Mouse (Mus musculus) induced T-regulatory cell, adult 2 months (primary cell): ENCODE measurements around the gene Calhm3.
"Not testable (repeated sequence)": the region's sequence is repeated elsewhere in the genome, so short reads cannot be mapped to it uniquely, and the experiment has no call there.

Experiments used
- DNase-seq: peaks from one replicate; pipeline ENCODE4 v3.0.0-alpha.2; 2012; ENCODE audit warnings: low read depth

Calhm3 gene

DNA sequence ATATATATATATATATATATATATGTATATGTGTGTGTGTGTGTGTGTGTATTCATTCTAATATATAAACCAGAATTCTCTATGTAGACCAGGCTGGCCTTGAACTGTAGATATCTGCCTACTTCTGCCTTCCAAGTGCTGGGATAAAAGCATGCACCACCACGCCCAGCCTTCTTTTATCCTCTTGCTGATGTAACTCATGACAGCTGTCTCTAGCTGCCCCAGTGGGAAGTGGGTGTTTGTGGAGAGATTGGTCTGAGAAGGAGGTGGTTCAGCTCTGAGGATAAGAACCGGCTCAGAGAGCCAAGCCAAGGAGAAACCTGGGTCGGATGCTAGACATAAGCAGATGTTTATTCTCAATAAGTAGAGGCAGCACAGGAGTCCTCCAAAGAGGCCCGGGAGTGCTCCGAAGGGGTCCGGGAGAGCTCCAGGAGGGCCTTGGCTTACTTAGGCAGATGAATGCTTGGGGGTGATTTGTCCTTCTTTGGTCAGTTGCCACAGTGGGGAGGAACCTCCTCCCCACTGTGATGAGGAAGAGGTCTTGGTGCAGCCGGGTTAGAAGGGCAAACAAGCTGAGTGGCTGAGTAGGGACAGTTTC is 10.2 kb upstream of the Calhm3 start:
- DNase-seq = no peak

DNA sequence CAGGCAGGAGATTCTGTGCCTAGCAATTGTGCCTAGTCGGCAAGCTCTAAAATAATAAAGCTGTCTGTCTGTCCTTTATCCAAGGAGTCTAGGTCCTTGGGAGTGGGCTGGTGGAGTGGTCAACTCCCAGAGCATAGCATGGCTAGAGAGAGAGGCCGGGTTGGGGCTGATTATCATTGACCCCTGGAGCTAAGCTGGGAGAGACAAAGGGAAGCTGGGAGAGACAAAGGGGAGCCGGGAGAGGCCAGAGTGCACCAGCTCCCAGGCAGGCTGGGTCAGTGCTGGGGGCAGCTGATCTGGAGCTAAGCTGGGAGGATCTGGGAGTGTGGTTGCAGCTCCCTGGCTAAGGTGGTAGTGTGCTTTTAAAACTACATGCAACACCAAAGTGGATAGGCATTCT is 9.2 kb upstream of the Calhm3 start:
- DNase-seq = no peak

DNA sequence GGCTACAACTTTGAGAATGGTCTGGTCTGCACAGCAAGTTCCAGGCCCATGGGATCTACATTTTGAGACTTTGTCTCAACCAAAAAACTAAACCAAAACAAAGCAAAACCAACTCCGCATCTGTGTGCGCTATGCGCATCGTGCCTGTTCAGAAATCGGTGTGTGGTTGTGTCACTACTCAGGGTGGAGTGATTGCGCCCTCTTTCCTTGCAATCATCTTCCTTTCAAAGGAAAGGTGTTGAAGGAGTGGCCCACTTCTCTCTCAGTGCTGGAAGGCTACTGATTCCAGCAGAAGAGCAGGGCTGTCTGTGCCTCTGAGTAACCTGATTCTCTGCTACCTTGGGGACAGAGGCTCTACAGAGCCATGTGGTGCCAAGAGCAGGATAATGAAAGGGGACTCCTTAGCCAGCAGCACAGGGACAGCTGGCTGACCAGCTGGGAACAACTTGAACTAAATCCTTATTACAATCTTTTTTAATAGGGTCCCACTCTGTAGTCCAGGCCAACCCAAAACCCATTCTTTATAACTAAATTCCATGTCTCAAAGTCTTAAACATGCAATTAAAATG is 5.7 kb upstream of the Calhm3 start:
- DNase-seq = no peak

DNA sequence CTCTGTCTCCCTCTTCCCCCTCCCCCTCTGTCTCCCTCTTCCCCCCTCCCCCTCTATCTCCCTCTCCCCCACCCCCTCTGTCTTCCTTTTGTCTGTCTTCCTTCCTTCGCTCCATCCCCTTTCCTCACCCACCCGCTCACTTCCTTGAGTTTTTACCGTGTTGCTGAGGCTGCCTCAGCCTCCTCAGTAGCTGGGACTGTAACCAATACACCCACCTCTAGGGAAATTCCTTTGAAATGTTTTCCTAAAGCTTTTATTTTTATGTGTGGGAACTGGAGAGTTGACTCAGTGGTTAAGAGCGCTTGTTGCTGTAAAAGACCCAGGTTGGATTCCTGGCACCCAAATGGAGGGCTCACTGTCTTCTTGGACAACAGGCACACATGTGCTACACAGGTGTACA is 4.1 kb upstream of the Calhm3 start:
- no peak for DNase-seq

DNA sequence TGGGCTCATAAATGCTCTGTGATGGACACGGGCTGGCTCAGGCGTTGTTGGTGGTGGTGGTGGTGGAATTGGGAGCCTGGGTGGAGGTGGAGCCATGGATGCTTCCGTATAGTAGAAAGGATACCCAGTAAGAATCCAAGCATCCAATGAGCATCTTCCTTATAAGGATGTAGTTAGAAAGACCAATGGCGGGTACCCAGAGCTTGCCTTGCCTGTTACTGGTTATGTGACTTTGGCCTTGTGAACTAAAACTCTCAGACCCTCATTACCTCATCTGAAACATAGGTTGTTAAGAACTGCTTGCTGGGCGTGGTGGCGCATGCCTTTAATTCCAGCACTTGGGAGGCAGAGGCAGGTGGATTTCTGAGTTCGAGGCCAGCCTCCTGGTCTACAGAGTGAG is 3.8 kb downstream of the Calhm3 start:
- DNase-seq = no peak

DNA sequence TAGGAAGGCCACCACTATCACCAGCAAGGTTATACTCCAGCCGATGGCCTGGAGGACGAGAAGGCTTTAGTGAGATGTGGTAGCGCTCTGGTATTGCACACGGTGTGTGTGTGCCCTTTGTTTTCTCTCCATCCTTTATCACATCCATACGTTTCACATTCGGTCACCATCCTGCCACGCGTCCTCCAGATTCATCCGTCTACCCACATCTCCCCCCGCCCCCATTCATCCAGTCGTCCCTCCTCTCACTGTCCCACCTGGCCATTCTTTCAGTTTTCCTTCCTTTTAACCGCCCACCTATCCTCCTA is 5.5 kb downstream of the Calhm3 start:
- DNase-seq = no peak

DNA sequence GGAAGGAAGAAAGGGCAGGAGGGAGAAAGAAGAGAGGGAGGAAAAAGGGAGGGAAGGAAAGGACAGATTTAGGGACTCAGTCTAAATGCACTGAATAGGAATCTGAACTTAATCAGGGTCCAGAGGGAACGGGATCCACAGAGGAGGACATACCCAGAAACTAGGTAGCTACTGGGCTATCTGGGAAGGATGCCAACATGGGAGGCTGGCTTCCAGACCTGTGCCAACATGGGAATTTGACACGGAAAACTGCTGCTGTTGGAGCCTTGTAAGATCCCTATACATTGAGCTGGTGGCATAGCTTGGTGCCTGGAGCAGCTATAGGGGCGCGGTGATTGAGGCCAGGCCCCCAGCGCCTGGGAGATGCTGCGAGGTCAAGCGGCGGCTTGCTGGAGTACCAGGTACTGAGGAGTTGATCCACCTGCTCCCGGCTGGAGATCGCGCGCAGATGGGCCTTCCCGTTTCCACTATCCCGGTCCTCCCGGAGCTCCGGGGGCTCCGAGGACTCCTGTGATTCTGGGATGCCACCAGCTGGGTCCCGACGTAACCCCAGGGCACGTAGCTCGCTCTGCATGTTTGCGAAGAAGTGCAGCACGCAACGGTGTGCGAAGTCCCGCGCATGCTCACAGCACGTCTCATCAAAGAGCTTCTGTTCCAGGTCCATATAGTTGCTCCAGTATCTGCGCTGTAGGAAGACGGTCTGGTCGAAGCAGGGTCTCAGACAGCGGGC is 6.1 kb downstream of the Calhm3 start:
- no peak for DNase-seq

DNA sequence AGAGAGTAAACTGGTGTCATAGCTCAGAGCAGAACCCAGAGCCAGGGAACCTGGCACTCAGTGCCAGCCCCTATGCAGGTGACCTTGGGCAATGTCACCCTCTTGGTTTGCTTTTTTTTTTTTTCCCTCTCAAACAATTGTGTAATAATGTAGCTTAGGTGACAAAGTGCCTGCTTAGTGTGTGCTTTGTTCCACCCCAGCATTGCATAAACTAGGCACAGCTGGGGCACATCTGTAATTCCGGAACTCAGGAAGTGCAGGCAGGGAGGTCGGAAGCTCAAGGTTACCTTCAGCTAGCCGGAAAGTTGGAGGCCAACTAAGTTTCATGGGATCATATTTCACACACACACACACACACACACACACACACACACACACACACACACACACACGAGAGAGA is 7.7 kb downstream of the Calhm3 start:
- no peak for DNase-seq

DNA sequence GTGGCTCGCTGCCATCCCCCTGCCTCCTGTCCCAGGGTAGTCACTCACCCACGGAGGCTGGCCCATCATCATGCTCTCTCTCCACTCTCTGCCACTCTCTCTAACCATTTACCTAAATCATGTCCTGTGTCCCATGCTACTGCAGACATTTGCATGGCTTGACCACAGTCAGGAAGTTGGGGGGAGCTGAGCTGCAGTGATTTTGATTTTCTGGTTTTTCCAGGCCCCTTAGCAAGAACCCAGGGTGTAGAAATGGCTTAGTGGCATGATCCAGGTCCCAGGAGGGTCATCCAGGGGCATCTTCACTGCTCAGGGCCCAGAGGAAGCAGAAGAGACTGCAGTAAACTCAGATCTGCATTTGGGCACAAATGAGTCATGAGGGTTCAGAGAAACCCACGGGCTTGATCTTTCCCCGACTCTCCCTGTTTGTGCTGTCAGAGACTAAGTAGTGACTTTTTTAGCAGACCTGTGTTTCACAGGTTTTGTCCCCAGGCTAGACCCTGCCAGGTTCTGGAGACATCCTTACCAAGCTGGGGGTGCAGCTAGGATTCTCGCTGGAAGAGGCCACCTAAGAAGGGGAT is 9.2 kb downstream of the Calhm3 start:
- DNase-seq = no peak

DNA sequence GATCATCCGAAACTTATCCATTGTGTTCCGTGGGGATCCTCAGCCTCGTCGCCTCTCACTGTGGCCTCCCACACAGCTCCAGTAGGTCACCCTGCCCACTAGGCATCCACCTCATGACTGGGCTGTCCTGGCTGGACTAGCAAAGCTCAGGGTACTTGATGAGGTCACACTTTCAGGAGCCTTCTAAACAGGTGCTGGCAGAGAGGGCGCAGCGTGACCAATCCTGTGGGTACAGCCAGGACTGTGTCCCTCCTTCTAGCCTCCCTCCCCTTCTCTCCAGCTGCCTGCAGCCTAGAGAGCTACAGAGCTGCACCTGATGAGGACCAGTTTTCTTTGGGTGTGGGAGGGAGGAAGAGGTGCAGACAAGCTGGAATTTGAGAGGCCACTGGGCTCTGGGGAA is 13.4 kb downstream of the Calhm3 start, which contains the start of gene Calhm1:
Gene Calhm1 (minus strand): TSS at position 101 of the 400 bp plus-strand sequence.
- DNase-seq = no peak

DNA sequence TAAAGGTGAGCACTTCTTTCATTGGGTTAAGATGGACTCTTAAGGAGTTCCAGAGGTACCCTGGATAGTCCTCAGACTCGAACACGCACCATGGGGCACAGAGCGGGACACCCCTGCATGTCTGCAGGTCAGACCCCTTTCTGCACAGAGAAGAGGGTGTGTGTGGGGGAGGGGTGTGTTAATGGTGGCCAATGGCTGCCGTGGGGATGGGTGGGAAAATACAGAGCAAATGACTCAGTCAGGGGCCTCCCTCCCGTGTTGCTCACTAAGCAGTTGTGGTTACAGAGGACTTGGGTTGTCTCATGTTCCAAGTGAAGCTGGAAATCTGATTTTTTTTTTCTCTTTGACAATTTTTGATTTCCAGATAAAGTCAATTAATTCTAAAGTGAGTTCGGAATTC is 15.1 kb downstream of the Calhm3 start:
- no peak for DNase-seq

DNA sequence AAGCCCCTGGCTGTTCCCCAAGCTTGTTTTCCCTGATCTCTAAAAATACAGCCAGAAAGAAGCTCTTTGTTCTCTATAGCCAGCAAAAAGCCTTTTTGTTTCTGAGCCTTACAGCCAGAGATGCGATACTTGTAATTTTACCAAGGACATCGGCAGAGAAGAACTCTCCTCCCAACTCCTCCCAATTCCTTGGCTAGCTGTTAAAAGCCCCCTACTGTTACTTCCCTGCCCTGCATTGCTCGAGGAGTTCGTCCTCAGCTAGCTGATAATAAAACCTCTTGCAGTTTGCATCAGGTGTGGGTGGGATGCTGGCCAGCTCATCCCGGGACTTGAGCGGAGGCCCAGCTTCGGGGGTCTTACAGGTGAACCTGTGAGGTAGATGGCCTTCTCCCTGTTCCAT is 18.0 kb downstream of the Calhm3 start:
- not testable (repeated sequence) for DNase-seq

DNA sequence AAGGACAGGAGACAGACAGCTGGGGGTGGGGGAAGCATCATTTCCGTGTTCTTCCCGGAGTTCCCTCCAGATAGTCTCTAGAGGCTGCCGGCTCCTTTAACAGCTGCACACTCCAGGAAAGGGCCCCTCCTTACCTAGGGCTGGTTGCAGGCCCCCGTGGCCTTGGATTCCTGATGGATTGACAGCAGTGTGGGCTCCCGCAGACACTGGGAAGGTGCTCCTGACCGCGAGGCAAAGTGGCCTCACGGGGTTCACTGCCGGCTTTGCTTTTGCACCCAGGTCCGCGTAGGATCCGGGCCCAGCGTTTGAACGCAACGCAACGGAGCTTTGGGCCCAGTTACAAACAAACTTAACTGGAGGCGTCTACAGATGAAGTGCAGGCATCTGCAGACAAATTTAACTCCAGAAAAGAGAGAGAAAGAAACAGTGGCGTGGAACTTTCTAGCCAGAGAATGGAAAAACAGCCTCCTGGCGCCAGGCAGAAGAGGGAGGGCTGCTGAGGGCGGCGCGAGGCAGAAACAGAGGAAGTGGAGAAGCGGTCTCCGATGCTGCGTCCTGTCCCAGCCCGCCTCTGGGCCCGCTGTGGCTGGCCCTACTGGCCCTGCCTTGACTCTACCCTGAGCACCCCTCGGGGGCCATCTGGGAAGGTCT is 19.7 kb downstream of the Calhm3 start, which contains the start of gene Calhm2:
Gene Calhm2 (minus strand): TSS at position 524 of the 651 bp plus-strand sequence.
- peak; percentile 77 for DNase-seq

DNA sequence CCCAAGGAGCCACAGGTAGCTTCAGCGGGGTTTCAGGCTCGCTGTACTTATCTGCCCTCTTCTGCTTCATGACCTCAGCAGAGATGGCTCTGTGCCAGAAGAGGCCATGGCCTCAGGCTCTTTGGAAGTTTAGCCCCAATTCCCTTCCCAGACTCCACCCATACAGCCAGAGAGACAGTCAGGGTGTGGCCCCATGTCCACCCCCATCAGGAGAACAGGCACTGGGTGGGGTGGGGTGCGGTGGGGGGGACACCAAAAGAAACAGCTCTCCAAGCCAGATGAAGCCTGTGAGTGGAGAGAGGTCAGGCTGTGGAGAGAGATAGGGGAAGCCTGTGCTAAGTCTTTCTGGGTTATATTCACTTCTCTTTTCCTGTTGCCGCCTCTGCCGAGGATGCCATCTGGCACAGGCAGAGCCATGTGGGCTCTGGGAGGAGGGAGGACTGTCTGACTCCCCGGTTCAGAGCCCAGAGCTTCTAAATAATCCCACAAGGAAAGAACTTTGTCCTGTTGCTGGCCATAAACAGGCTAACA is 20.4 kb downstream of the Calhm3 start:
- peak; percentile 50 for DNase-seq

DNA sequence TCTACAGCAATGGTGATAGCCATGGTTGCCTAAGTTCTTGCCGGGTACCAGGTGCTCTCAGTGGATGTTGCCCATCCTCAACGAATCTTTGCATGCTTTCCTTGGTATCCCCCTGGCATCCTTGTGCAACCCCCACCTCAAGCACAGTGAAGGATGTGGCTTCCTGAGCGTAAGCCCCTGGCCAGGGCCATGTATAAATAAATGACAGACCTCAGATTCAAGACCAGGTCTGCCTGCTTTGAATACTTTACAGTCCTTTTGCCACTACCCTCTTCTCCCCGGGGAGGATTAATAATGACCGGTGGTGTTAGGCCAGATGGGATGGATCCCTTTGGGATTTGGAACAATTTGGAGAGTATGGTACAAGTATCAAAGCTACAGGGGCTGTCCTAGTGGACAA is 21.4 kb downstream of the Calhm3 start:
- DNase-seq = no peak

DNA sequence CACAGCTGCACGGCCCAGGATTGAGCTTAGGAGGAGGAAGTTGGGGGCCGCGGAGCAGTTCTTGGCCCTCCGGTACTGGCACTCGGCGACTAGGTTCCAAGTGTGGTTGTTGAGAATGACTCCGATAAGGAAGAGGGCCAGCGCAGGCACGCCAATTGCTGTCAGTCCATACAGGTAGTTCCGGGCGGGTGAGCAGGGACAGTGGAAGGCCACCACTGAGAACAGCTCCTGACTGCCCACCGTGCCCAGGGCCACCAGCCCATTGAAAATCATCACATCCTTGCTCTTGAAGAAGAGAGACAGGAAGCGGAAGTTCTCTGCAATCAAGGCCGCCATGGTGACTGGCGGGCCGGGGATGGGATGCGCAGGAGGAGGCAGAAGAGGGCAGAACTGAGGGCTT is 22.0 kb downstream of the Calhm3 start:
- DNase-seq = no peak

DNA sequence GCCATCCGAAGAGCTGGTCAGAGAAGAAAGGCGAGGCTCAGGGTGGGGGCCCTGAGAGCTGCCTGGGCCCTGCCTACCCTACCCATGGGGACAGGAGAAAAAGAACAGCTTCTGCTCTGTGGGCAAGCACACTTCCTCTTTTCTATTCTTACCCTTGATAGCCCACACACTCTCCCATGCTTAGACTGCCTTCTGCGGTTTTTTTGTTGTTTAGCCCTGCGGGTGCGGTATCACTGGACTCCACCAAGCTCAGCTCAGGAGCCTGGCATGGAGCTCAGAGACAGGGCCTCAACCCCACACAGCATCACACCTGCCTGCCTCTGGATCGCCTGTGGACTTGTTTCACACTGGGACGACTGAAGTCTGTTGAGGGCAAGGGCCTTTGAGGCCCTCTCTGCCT is 24.4 kb downstream of the Calhm3 start:
- no peak for DNase-seq

DNA sequence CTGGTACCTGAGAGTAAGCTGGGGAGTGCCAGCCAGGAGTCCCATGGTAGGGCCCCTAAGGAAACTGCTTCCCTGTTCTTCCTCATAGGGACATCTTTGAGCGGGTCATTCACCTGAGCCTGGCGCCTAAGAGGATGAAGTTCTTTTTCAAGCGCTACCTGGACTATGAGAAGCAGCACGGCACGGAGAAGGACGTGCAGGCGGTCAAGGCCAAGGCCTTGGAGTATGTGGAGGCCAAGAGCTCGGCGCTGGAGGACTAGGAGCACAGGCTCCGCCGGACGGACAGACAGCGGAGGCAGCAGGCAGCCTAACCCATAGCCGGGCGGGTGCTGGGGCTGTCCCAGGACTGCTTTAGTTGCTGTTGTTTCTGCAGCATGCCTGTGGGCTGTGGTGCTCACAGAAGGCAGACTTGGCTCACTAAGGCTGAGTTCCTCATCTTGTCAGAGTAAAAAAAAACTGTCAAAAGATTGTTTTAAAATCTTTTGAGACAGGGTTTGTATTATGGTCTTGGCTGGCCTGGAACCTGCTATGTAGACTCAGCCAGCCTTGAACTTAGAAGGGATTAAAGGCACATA is 26.9 kb downstream of the Calhm3 start:
- DNase-seq = no peak

DNA sequence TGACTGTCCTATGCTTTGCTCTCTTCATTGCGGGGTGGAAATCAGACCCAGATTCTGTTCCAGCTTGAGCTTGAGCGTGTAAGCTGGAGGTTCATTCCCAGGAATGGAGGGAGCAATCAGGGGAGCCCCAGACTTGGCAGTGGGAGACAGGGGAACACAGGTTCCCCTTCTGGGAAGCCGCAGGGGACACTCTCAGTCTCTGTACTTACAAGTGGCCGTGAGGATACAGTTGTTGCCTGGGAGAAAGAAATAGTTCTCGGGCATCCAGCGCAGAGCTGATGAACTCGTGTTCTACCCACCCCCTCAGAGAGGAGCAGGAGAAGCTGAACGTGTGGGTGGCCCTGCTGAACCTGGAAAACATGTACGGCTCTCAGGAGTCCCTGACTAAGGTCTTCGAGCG is 28.7 kb downstream of the Calhm3 start:
- DNase-seq = no peak

DNA sequence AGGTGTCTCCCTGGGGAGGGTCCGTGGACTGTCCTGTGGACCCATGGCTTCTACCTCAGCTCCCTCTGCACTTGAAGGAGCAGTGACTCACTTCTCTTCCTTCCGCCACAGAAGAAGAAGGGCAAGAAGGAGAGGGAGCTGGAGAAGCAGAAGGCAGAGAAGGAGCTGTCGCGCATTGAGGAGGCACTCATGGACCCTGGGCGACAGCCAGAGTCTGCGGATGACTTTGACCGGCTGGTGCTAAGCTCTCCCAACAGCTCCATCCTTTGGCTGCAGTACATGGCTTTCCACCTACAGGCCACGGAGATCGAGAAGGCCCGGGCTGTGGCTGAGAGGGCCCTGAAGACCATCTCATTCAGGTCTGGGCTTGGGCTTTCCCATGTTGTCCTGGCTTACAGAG is 29.4 kb downstream of the Calhm3 start:
- no peak for DNase-seq

DNA sequence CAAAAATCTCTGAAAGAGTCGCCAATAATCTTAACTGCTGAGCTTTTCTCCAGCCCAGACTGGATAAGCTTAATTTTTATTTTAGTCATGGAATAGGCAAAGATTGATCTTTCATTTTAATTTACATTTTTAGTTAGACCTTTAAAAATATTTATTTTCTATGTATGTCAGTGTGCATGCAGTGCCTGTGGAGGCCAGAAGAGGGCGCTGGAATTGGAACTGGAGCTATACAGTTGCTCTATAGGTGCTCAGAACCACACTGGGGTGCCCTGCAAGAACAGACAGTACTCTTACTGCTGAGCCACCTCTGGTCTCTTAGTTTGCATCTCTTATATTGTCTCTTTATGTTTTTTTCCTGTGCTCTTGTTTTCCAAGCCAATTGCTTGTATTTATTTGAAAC is 34.8 kb downstream of the Calhm3 start:
- DNase-seq = peak; percentile 78

DNA sequence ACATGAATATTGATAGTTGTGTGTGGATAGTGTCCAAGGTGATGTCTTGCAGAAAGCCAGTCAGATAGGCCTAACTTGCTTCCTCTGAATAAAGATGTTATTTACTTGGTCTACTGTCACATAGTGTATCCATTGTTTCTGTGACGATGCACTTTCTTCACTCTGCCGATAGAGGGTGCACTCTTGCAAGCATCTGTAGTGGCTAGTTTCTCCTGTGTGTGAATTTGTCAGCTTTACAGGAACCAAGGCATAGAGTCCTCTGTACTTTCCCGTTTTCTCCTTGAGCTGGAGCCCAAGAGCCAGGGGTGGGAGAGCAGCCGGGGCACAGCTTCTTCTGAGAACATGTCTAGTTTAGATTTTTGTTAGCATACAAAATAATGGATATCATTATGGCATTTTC is 36.5 kb downstream of the Calhm3 start:
- DNase-seq = peak; percentile 66
